Mouse (Mus musculus): Measurements from ENCODE around the gene Clec5a. TPM values are rescaled to one million over a fixed set of nuclear protein-coding genes. Genes with fewer than 3 reads are reported as not detected.
"Not testable (repeated sequence)": the region's sequence is repeated elsewhere in the genome, so short reads cannot be mapped to it uniquely, and the experiment has no call there.

Clec5a gene
- polyA plus RNA-seq, 1 experiment from 2014 or later, result 0.74 TPM

DNA sequence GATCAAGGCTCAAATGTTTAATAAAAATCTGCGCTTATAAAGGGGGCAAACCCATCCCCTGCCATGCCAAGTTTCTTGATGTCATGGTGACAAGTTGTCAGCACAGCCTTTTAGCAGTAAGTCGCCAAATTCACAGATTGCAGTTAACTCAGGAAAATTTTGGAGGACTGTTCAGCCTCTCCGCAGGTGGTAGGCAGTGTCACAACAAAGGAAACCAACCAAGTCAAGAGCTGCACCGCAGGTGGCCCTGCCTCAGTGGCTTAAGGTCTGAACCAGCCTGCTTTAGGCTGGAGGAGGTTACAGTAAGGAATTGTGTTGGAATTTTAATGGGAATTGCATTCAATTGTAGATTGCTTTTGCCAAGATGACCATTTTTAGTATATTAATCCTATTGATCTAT, 12.9 kb upstream of the Clec5a start:
- not testable (repeated sequence) for H3K4me3 ChIP-seq (ENCODE audit: low read depth, low read length); ATAC-seq (replicated peaks; ENCODE audit: insufficient number of reproducible peaks, low FRiP score, low TSS enrichment, low read depth); H3K4me1 ChIP-seq (ENCODE audit: control insufficient read depth, insufficient read depth, low read length); H3K36me3 ChIP-seq (replicated peaks; ENCODE audit: control insufficient read depth, insufficient read depth, low read depth, low read length); H3K27ac ChIP-seq (replicated peaks; ENCODE audit: low read depth, low read length); DNase-seq (ENCODE audit: low spot score); H3K9ac ChIP-seq (replicated peaks; ENCODE audit: low read length); H3K9me3 ChIP-seq (replicated peaks; ENCODE audit: control insufficient read depth, low read length); H3K4me2 ChIP-seq (ENCODE audit: low read depth, low read length); H3K27me3 ChIP-seq (ENCODE audit: control insufficient read depth, insufficient read depth, low read length)
- 31% methylated on average over 4 of the region's 4 CpGs for WGBS

DNA sequence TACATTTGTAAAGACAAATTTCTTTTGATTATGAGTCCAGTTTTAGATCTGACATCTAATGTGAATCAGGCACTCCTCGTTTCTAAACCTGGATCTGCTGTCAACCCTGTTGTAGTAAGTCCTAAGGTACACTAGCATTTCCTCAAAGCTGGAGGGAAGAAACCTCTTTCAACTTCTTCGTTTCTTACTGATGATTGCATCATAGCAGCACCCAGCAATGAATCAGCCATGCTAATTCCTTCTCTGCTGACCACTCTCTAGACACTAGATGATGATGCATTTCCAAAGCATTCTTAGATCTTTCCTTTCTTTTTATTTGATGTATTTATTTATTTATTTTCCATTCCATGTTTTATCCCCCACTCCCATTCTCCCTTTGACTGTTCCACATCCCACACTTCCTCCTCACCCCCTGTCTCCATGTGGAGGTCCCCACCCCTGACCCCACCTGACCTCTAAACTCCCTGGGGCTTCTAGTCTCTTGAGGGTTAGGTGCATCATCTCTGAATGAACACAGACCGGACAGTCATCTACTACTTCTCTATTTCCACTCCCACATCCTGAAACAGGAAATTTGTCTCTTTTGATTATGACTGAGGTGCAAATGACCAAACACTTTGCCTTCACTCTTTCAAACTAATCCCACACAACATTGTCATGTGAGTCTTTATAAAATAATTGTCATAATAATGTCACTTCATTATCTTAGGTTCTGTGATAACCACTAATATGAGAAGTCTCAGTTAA, 9.4 kb upstream of the Clec5a start:
- Histone ChIP-seq H3K9ac (replicated peaks; ENCODE audit: low read length) (no peak overlapping the region), H3K4me3 (ENCODE audit: low read depth, low read length) (no peak overlapping the region), H3K27me3 (ENCODE audit: control insufficient read depth, insufficient read depth, low read length) (no peaks in the 10 kb centered on the region), H3K27ac (replicated peaks; ENCODE audit: low read depth, low read length) (no peak overlapping the region), H3K4me2 (ENCODE audit: low read depth, low read length) (no peak overlapping the region), H3K4me1 (ENCODE audit: control insufficient read depth, insufficient read depth, low read length) (no peaks in the 10 kb centered on the region), H3K9me3 (replicated peaks; ENCODE audit: control insufficient read depth, low read length) (no peaks in the 10 kb centered on the region), H3K36me3 (replicated peaks; ENCODE audit: control insufficient read depth, insufficient read depth, low read depth, low read length) (no peaks in the 10 kb centered on the region)
- 62% methylated on average over 3 of the region's 3 CpGs for WGBS
- ATAC-seq (replicated peaks; ENCODE audit: insufficient number of reproducible peaks, low FRiP score, low TSS enrichment, low read depth) (no peak), DNase-seq (ENCODE audit: low spot score) (no peak)

DNA sequence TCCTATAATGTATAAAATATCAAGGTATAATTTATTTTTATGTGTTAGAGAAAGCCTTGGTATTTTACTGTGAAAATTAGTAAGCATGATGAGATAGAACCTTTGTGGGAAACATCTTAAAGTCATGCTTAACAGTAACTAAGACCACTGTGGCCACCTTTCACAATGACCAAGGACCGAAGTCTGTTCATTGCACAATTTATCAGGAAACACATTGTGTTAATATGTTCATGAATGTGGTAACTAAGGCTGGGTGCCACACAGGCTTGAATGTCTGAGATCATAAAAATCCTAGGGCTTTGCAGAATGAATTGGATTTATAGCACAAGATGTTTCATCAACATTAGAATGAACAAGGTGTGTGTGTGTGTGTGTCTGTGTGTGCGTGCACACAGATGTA, 2.7 kb upstream of the Clec5a start:
- ATAC-seq (replicated peaks; ENCODE audit: insufficient number of reproducible peaks, low FRiP score, low TSS enrichment, low read depth), result no peak
- 92% methylated on average over 2 of the region's 2 CpGs for WGBS

DNA sequence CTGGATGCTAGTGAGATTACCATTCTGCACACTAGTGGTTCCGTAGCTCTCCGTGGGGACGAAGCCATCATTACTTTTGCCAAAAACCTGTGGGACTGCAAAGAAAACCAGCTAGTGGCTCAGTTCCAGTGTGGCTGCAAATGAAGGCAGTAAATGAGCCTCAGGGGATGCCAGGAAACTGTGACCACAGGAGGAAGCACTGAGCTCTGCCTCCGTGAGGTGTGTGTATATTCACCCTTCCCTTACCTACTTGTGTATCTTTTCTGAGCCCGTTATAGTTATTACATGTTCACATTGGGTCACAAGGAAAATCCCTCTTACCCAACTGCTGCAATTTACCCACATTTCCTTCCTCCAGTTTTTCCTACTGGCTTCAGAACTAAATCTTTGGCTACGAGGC, 1.3 kb downstream of the Clec5a start:
- H3K4me2 ChIP-seq (ENCODE audit: low read depth, low read length), result no peak overlapping the region
- no peaks in the 10 kb centered on the region for H3K27me3 ChIP-seq (ENCODE audit: control insufficient read depth, insufficient read depth, low read length)
- 83% methylated on average over 6 of the region's 6 CpGs for WGBS
- H3K36me3 ChIP-seq (replicated peaks; ENCODE audit: control insufficient read depth, insufficient read depth, low read depth, low read length), result no peaks in the 10 kb centered on the region
- no peak overlapping the region for H3K9ac ChIP-seq (replicated peaks; ENCODE audit: low read length)
- no peak overlapping the region for H3K27ac ChIP-seq (replicated peaks; ENCODE audit: low read depth, low read length)
- no peak for DNase-seq (ENCODE audit: low spot score)
- ATAC-seq (replicated peaks; ENCODE audit: insufficient number of reproducible peaks, low FRiP score, low TSS enrichment, low read depth), result no peak
- no peak overlapping the region for H3K4me3 ChIP-seq (ENCODE audit: low read depth, low read length)
- H3K4me1 ChIP-seq (ENCODE audit: control insufficient read depth, insufficient read depth, low read length), result no peaks in the 10 kb centered on the region
- H3K9me3 ChIP-seq (replicated peaks; ENCODE audit: control insufficient read depth, low read length), result no peaks in the 10 kb centered on the region

More for the DNA sequence above, 2.7 kb upstream of the Clec5a start:
- H3K27ac ChIP-seq (replicated peaks; ENCODE audit: low read depth, low read length), result no peak overlapping the region
- no peak for DNase-seq (ENCODE audit: low spot score)
- H3K9me3 ChIP-seq (replicated peaks; ENCODE audit: control insufficient read depth, low read length), result no peaks in the 10 kb centered on the region
- no peaks in the 10 kb centered on the region for H3K36me3 ChIP-seq (replicated peaks; ENCODE audit: control insufficient read depth, insufficient read depth, low read depth, low read length)
- no peak overlapping the region for H3K4me3 ChIP-seq (ENCODE audit: low read depth, low read length)
- no peaks in the 10 kb centered on the region for H3K27me3 ChIP-seq (ENCODE audit: control insufficient read depth, insufficient read depth, low read length)
- no peaks in the 10 kb centered on the region for H3K4me1 ChIP-seq (ENCODE audit: control insufficient read depth, insufficient read depth, low read length)
- no peak overlapping the region for H3K9ac ChIP-seq (replicated peaks; ENCODE audit: low read length)
- no peak overlapping the region for H3K4me2 ChIP-seq (ENCODE audit: low read depth, low read length)

DNA sequence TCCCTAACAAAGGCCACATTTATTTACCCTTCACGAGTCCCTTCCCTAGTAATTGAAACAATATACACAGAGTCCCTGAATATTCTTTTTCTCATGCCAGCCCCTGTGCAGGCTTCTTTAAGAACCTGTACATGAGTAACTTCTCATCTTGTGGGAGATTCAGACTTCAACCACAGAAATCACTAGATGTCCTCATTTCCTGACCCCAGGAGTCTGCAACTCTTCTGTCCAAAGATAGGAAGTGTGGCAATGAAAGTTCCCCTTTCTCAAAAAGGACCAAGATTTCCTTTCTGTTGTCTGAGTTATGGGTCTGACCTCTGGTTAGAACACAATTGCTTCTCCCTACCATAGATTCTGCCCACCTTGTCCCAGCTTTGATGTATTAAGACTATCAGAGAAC, 9.3 kb downstream of the Clec5a start:
- H3K4me2 ChIP-seq (ENCODE audit: low read depth, low read length), result no peak overlapping the region
- H3K27me3 ChIP-seq (ENCODE audit: control insufficient read depth, insufficient read depth, low read length), result no peaks in the 10 kb centered on the region
- DNase-seq (ENCODE audit: low spot score) (no peak), ATAC-seq (replicated peaks; ENCODE audit: insufficient number of reproducible peaks, low FRiP score, low TSS enrichment, low read depth) (no peak)
- no peaks in the 10 kb centered on the region for H3K9me3 ChIP-seq (replicated peaks; ENCODE audit: control insufficient read depth, low read length)
- no peak overlapping the region for H3K9ac ChIP-seq (replicated peaks; ENCODE audit: low read length)
- H3K36me3 ChIP-seq (replicated peaks; ENCODE audit: control insufficient read depth, insufficient read depth, low read depth, low read length), result no peaks in the 10 kb centered on the region
- no peak overlapping the region for H3K4me3 ChIP-seq (ENCODE audit: low read depth, low read length)
- no peak overlapping the region for H3K27ac ChIP-seq (replicated peaks; ENCODE audit: low read depth, low read length)
- H3K4me1 ChIP-seq (ENCODE audit: control insufficient read depth, insufficient read depth, low read length), result no peaks in the 10 kb centered on the region
- 58% methylated on average over 1 of the region's 1 CpGs for WGBS

DNA sequence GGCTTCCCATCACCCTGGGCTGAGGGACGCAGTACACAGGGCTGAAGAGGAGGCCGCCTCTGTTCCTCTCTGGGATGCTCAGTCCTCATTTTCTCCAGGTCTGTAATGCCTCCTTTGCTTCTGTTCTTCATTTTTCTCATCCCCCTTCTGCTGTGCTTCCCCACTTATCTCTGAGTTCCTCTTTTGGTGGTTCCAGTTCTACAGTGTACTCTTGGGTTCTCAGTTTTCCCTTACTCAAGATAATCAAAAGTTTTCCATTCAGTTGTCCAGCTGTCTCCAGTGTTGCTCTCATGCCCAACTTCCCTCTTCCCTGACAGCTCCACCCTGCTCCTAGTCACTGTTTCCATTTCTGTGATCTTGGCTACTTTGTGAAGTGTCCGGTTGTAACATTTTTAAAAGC, 12.0 kb downstream of the Clec5a start:
- Histone ChIP-seq H3K4me2 (ENCODE audit: low read depth, low read length) (no peak overlapping the region), H3K36me3 (replicated peaks; ENCODE audit: control insufficient read depth, insufficient read depth, low read depth, low read length) (no peaks in the 10 kb centered on the region), H3K27ac (replicated peaks; ENCODE audit: low read depth, low read length) (no peak overlapping the region), H3K9me3 (replicated peaks; ENCODE audit: control insufficient read depth, low read length) (no peaks in the 10 kb centered on the region), H3K4me3 (ENCODE audit: low read depth, low read length) (no peak overlapping the region), H3K4me1 (ENCODE audit: control insufficient read depth, insufficient read depth, low read length) (no peaks in the 10 kb centered on the region), H3K9ac (replicated peaks; ENCODE audit: low read length) (no peak overlapping the region), H3K27me3 (ENCODE audit: control insufficient read depth, insufficient read depth, low read length) (no peaks in the 10 kb centered on the region)
- WGBS, result 90% methylated on average over 3 of the region's 3 CpGs
- no peak for DNase-seq (ENCODE audit: low spot score)
- ATAC-seq (replicated peaks; ENCODE audit: insufficient number of reproducible peaks, low FRiP score, low TSS enrichment, low read depth), result no peak

DNA sequence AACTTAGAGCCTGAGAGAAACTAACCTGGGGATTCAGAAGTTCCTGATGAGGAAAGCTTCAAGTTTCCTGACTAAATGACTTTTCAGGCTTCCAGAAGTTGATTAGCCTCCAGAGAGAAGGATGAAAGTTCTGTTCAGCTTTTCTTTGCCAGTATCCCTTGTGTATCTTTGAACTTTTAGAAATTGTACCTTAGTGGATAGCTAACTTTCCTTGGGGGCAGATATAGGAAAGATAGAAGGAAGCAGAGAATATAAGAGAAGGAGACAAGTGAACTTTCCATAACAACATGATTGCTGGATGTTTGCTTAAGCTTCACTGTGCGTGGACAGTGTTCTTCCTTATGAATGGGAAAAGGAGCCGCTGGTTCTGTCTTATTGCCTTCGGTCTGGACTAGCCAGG, 16.4 kb downstream of the Clec5a start, which contains the start of gene Olfr460:
Gene Olfr460, plus strand, starts transcription at position 301 of the 400 bp plus-strand sequence.
- no peak within 1 kb of the TSS for H3K9ac ChIP-seq (replicated peaks; ENCODE audit: low read length)
- no peak for DNase-seq (ENCODE audit: low spot score)
- no peak within 1 kb of the TSS for H3K4me2 ChIP-seq (ENCODE audit: low read depth, low read length)
- H3K9me3 ChIP-seq (replicated peaks; ENCODE audit: control insufficient read depth, low read length), result no peaks in the 10 kb centered on the region
- H3K4me3 ChIP-seq (ENCODE audit: low read depth, low read length), result no peak within 1 kb of the TSS
- no peaks in the 10 kb centered on the region for H3K36me3 ChIP-seq (replicated peaks; ENCODE audit: control insufficient read depth, insufficient read depth, low read depth, low read length)
- H3K27ac ChIP-seq (replicated peaks; ENCODE audit: low read depth, low read length), result no peak within 1 kb of the TSS
- H3K4me1 ChIP-seq (ENCODE audit: control insufficient read depth, insufficient read depth, low read length), result no peaks in the 10 kb centered on the region
- no peaks in the 10 kb centered on the region for H3K27me3 ChIP-seq (ENCODE audit: control insufficient read depth, insufficient read depth, low read length)
- ATAC-seq (replicated peaks; ENCODE audit: insufficient number of reproducible peaks, low FRiP score, low TSS enrichment, low read depth), result no peak
- 92% methylated on average over 3 of the region's 3 CpGs for WGBS

DNA sequence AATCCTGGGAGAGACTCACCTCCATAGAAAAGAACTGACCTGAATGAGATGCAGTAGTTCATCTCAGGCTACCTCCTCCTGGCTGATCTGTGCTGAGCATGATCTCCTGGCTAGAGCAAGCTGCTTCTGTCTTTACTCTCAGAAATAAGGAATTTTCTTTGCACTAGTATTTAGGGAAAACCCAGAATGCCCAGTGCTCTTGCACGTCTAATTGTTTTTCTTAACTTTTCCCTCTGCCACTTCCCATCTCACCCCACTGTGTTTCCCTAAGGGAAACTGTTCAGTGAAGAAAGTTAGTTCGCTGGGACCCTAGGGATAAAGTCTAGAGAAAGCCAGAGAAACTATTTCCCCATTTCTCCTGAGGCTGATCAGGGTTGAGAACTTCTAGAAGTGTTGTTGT, 30.7 kb downstream of the Clec5a start, which contains the start of gene Olfr461:
Gene Olfr461, minus strand, starts transcription at position 101 of the 400 bp plus-strand sequence.
- no peaks in the 10 kb centered on the region for H3K27me3 ChIP-seq (ENCODE audit: control insufficient read depth, insufficient read depth, low read length)
- no peak for DNase-seq (ENCODE audit: low spot score)
- H3K9me3 ChIP-seq (replicated peaks; ENCODE audit: control insufficient read depth, low read length), result no peaks in the 10 kb centered on the region
- WGBS, result 81% methylated on average over 2 of the region's 2 CpGs
- H3K4me3 ChIP-seq (ENCODE audit: low read depth, low read length), result no peak within 1 kb of the TSS
- H3K9ac ChIP-seq (replicated peaks; ENCODE audit: low read length), result no peak within 1 kb of the TSS
- H3K4me2 ChIP-seq (ENCODE audit: low read depth, low read length), result no peak within 1 kb of the TSS
- no peak within 1 kb of the TSS for H3K27ac ChIP-seq (replicated peaks; ENCODE audit: low read depth, low read length)
- no peak for ATAC-seq (replicated peaks; ENCODE audit: insufficient number of reproducible peaks, low FRiP score, low TSS enrichment, low read depth)
- H3K36me3 ChIP-seq (replicated peaks; ENCODE audit: control insufficient read depth, insufficient read depth, low read depth, low read length), result no peaks in the 10 kb centered on the region
- no peaks in the 10 kb centered on the region for H3K4me1 ChIP-seq (ENCODE audit: control insufficient read depth, insufficient read depth, low read length)

Measured in embryonic facial prominence, embryonic 11.5 days (tissue).